Mouse (Mus musculus) lung, postnatal 4 days (tissue): ENCODE measurements around the gene Ptprg.

Source experiments
- DNase-seq, 2 experiments: peaks; one replicate each; pipeline ENCODE4 v3.0.0; 2021

Gene Ptprg

DNA sequence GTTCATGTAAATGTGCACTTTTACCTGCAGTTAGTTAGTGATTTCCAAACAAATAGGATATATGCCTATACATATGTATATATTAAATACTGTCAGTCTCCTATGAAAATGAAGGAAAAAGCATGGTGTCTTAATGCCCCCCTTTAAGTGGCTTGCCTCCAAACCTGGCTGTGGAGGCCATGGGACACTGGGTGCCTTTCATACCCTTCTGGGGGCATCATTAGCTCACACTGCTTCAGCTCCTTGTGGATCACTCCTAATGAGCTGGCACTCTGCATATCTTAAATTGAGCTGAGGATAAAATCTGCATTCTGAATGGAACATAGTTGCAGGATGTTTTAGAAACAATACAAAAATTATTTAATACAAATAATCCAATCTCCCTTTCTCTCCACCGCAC is 136.7 kb downstream of the Ptprg start:
- no peak for DNase-seq

DNA sequence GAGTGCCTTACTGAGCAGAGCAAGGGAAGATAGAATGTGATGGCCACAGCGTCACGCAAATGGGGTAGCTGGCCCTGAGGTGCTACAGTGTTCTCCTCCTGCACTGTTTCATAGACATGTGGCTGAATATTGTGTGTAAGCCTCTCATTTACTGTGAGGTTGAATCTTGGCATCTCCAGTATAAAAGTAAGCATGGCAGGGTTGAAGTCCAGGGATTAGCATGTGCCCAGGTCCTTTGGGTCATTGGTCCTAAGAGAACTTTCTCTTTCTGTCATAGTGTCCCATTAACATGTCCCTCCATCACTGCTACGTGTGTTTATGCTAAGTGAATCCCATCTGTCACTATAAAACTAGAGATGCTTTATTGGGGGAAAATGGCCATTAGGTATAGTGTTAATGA is 138.2 kb downstream of the Ptprg start:
- no peak for DNase-seq

DNA sequence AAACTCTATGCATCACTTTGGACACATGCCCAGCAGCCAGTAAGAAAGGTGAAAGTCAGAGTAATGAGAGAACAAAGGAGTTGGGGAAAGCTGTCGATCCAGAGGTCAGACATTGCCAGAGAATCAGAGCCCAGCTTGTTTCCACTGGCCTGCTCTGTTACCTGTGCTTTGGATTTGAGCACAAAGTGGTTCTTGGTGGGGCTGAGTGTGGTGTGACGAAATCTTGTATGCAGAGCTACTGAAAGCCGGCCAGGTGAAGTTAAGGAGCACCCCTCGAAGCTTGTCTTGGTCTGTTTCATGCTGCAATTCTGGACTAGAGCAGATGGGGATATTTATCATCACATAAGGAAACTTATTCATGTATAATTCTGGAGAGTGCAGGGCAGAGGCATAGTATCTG is 145.5 kb downstream of the Ptprg start:
- DNase-seq: peak in 1 of 2 experiments; percentile 30

DNA sequence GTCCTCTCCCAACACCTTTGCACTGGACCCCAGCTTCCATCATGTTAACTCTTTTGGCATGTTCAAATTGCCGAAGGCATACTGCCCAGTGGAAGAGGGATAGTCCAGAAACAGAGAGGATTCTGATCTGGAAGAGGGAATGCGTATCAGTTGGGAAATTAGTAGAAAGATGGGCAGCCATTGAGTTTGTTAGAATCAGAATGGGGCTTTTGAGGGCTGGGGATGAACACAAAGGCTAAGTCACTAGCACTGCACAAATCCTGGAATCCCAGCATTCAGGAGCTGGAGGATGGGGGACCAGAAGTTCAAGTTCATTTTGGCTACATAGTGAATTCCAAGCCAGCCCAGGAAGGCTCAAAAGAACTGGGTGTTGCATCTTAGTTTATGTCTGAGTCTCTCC is 146.3 kb downstream of the Ptprg start:
- DNase-seq: no peak

DNA sequence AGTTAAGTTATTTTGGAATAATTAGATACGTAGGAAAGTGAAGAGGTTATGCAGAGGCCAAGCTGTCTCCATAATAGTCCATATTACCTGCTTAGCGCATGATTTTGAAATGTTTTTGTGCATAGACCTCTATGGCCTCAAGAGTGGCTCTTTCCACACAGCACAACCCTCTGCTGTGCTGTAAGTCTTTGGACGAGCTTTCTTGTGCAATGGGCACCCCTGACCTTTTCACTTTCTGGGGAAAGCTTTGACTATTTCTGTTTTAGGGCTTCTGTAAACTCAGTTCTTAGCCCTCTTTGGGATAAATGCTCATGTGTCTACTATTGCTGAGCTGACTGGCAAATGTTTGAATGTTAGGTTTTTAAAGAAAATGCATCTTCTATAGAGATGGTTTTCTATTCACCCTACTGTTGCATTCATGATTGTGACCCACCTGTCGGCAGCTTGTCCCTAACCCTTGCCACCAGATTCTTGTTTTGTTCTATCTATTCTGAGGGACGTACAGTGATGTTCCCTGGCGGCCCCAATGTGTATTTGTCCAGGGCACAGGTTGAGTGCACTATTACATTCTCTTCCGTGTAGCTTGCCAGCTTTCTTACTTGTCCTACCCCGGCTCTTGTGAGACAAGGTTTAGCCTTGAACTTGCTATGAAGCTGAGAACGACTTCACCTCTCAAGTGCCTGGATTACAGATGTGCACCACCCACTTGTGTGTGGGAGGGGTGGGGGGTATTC is 148.4 kb downstream of the Ptprg start:
- DNase-seq: no peak

DNA sequence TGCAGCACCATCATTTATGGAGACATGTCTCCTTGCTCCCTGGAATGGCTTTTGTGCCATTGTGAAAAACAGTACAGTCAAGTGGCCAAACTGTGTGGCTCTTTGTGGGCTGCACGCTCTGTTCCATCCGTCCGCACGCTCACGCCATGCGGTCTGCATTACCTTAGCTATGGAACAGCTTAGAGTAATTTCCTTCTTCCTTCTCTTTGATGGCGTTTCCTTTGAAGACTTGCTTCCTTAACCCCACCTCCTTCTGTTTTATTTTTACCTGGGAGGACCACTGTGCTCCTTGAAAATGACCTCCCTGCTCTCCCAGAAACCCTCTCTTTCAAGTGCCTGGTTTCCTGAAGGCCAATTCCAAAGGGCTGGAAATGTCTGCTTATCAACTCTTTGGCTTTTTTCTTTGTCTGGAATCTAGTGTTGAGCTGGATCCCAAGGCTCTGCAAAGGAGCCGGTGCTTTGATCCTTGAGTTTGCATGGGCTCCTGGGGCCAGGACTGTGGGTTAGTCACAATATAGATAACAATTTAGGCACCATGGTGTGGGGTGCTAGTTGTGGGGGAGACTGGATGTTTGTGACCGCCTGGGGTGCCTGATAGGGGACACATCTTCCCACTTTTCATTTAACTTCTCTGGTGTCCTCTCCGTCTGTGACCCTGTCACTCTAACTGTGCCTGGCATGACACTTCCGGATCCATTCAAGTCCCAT is 149.6 kb downstream of the Ptprg start:
- DNase-seq: no peak

DNA sequence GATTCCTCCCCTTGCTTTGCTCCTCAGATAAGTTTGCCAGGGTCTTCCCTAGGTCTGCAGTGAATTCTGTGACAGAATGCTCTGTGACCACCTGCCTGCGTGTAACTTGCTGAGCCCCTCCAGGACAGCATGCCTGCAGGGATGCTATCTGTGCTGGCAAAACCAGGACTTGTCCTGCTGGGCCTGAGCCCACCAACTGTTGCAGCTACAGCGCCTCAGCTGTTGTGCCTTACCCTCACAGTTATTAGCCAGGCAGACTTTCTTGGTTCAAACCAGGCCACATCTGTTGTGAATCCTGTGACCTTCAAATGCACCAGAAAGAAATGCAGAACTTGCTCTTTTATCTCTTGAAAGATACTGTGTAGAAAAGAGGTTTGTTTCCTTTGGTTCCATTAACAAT is 151.5 kb downstream of the Ptprg start:
- DNase-seq: no peak

DNA sequence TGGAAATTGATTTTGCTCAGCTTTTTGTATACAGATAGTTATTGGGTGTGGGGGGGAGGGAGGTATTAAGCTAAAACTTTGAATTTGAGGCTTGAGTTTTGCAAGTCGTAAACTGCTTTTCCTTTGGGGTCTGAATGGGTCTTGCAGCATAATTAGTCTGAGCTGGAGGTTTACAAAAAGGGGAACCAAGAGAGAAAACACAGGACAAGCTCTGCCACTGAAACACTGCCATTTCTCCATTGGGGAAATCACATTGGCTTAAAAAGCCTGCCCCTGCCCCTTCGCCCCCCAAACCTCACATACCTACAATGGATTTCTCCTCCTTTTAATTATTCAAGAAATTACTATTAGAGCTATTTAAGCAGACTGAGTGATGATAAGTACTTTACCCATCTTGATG is 156.0 kb downstream of the Ptprg start:
- no peak for DNase-seq

DNA sequence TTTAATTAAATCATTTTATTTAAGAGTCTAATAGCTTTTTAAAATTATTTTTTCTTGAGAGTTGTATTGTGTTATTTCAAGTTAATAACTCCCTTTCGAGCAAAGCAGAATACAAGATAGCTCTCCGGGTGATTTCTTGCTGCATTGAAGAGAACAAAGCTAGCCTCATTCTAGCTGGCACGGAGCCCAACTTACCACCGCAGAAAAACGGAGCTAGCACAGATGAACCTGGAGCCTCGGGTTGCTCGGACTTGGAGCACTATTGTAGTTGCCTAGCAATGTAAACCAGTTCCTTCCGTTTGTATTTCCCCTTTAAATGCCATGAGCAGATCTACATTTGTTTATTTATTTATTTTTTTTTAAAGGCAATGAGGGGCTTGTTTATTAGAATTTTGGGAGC is 156.5 kb downstream of the Ptprg start:
- DNase-seq: peak in 1 of 2 experiments; percentile 21

DNA sequence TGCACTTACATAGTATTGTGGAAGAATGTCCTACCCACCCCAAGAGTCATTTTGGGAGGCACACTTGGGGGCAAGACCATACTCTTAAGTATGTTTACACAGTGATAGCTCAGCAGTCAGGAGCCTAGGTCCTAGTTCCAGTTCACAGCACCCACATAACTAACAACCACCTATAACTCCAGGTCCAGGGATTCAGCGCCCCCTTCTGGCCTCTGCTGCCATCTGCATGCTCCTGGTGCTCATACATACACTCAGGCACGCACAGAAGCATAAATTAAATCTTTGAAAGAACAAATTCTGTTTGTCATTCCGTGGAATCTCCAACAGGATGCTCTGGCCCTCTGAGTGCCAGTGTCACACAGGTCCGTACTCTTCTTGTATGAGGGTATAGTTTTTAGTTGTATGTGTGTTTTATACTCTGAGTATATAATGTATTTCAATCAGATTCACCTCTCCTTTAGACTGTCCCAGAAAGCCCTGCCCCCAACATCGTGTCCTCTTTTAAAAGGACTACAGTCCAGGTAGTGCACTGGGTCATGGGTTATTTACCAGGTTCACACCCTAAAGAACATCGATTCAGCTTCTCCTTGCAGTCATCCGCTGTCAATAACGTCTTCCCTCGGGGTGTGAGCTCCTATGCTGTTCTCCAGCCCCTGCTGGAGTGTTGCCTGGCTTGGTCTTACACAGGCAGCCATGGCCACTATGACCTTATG is 157.2 kb downstream of the Ptprg start:
- no peak for DNase-seq

DNA sequence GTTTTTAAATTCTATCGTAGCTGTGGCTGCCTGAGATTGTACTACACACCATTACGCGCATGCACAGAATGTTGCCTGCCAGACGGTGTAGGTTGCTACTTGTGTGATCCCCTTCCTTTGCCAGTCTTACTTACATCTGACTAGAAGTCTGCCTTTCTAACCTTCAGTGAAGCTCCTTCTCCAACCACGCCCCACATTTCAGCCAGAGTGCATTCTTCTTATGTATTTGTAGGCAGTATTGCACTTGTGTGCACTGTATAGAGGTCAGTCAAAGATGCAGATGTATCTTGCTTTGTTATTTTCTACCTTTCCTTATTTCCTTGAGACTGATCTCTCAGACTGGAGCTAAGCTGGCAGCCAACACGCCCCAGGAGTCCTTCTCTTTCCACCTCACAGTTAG is 158.8 kb downstream of the Ptprg start:
- DNase-seq: no peak

DNA sequence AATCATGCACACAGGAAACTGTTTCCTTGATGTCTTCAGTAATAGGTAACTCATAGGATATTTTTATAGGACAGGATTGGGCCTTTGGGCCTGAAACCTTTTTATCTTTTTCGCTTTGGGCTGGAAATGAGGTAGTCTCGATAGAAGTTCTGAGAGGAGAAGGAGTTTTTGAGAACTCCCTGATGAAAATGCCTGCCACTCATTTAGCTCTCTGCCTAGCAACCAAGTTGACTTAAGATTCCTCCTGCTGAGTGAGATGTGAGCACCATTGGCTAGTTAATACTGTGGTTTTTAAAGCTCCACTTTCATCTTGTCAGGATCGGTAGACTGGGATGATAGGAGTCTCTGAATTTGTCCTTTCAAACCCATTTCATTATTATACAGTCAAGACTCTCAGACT is 162.9 kb downstream of the Ptprg start:
- no peak for DNase-seq

DNA sequence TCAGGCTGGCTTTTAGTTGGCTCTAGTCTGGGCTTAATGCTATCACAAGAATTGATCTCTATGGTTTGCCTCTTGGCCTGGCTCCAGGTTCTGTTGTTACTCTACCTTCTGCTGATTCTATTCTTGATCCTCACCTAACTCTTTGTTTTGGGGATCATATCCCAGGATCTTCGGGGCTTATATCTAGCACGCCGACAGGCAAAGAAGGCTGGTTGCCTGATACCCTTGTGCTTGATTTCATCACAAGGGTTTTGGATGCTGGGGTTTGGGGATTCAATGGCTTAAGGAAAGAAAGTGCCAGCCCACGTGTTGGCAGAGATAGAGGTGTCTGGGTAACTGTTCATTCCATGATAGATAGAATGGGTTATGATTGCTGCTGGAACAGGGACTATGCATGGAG is 164.9 kb downstream of the Ptprg start:
- no peak for DNase-seq

DNA sequence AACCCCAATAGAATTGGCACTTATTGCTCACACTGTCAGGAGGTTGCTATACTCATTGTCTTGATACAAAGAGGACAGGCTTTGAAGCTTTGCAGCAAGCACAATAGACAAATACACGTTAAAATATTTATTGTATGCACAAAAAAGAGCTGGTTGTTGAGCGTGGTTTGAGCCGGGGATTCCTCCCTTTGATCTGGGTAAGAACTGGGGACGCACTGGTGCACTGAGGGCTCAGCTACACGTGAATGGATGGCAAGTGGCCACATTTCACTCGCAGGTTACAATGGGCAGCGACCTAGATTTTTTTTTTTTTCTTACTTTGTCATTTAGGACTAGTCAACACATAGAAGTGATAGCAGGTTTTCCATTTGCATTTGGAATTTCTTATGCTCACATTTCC is 165.9 kb downstream of the Ptprg start:
- no peak for DNase-seq

DNA sequence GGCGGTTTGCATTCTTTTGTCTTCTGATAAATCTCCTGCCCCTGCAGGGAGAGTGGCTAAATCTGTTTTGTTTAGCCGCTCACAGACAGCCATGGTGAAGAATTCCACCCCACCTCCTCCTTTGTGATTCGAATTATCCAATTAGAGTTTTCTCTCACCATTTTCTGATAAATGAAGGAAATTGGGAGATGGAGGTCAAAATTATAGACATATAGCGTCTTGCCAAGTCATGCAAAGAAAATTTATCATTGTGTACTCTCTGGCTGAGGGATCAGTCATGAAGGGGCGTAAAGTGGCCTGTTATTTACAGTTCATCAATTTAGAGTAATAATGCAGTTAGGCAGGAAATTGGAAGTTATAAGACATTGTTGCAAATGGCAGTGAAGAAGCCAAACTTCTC is 168.8 kb downstream of the Ptprg start:
- DNase-seq: no peak

DNA sequence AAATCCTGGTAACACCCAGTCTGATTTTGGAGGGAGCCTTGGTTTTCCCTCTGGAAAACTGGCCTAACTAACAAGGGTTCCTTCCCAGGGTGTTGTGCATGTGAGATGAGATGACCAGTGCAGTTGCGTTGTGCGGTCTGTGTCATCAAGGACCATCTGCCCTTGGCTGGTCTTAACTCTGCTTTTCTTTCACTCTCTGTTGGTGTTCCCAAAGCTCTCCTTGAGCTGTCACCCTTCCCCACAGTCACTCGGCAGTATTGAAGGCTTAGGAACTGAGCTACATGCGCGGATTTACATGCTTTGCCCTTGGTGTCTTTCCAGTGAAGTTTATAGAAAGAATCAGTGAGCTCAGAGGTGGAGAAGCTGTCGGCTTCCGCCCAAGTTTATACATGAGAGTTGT is 170.5 kb downstream of the Ptprg start:
- DNase-seq: no peak

DNA sequence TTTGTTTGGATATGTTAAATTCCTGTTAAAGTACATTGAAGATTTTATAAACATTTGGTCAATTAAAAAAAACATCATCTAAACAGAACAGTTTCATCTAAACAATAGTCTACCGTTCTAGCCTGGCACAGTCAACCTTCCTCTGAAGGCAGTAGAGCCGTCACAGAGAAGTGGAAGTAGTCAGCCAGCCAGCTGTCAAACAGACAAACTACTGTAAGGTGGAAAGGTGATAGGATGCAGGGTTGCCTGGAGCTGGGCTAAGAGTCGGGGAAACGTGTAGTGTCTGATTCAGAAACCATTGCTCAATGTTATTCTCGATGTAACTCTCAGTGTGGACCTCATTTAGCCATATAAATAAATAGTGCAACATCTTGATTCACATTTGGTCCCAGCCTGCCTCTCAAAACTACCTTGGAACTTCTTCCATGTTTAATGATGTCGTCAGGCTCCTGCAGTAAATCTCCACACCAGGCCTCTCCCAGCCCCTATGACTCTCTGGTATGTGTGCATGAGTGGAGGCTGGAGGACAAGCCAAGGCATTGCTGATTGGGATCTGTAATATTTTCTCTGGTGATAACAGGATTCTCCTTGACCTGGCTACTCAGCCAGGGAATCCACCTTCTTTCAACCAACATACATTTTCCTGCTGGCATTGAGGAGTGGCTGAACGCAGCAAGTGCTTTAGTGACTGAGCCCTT is 178.0 kb downstream of the Ptprg start:
- DNase-seq: peak in 1 of 2 experiments; percentile 24

DNA sequence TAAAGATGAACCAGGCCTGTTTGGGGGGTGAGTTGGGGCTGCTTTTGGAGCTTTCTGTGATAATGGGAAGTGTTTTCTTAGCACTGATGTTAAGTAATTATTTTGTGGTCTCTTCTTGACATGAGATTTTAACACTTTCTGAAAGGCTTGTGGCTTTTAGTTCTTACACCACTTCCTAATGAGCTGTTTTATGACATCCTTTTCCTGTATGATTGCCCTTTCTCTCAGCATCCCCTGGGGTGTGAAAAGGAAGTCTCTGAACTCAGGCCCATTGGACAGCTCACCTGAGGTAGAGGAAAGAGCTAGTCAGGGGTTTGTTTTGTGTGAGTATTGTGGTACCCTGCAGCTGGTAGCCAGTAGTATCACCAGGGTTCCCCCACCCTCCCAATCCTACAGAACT is 179.0 kb downstream of the Ptprg start:
- DNase-seq: no peak

DNA sequence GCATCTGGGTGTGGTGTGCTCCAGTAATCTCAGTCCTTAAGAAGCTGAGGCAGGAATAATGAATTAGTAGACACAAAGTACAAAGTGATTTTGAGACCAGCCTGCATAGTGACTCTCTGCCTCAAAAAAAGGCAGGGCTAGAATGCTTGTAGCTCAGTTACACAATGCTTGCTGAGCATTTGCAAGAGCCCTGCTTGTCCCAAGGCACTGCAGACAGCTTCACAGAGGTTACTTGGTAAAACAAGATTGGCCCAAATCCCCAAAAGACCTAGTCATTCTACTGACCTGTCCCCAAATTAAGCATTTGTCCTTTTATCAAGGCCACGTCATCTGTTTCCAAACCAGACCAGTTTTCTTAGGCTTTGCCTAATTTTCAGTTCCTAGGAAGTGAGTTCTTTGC is 190.4 kb downstream of the Ptprg start:
- no peak for DNase-seq

DNA sequence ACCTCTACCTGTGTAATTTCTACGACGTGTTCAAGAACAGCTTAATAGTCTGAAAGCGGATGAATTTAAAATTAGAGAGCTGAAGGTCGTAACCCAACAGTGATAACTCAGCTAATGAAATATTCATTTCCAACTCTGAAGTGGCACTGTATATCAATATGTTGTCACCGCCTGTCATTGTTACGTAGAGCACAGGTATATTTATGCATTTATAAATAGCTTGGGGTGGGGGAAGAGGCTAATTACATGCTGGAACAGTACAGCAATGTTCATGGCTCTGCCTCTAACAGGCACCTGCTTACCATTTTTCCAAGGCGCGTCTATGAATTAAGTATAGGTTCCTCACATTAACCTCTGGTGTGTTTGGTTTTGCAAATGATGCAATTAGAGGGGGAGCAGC is 199.3 kb downstream of the Ptprg start:
- DNase-seq: no peak

DNA sequence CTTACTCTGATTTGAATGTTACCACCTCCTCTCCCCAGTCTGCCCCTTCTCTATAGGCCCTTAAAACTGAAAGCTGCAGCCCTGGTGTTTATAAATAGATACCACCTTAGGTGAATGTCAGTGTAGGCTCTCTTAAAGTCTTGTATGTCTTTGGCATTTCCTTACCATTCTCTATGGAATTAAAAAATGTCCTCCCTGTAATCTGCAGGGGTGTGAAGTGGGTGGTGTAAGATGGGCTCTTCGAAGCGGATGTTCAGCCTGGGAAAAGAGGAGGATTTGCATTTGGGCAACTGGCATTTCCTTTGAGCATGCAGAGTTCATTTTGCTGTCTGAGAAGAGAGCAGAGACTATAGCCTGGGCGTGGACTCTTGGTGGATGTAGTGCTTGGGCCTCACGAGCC is 201.3 kb downstream of the Ptprg start:
- DNase-seq: no peak

DNA sequence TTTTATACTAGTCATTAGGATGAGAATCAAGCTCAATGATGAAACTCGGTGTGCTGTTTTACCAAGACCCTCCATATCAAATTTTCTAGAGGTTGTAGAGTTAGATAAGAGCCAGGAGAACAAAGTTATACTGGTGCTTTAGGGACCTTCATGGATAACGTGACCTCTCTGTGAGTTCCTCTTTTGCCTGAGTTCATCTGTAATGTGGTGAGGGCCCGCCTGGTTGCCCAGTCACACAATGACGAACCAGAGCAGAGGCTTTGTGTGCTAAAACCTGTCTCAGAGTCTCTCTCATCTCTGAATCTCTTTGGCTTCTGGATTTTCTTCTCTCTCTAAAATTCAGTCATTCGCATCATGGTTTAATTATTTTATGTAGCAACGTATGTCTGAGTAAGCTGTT is 204.9 kb downstream of the Ptprg start:
- no peak for DNase-seq

DNA sequence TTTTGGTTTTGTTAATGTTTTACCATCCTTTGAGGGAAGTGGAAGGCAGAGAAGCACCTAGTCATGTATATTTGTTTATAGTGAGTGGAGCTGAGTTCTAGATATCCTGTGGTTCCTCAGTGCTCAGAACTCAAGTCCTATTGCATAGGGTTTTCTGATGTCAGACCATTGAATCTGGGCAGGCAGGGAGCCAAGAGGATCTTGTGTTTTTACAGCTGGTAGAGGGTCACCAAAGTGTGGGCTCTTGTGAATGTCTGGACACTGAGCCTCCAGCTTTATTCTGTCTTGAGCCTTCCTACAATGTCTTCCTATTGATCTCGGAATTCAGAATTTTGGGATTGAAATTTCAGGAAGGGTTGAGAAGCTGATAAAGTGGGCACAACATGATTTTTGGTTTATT is 206.0 kb downstream of the Ptprg start:
- DNase-seq: no peak

DNA sequence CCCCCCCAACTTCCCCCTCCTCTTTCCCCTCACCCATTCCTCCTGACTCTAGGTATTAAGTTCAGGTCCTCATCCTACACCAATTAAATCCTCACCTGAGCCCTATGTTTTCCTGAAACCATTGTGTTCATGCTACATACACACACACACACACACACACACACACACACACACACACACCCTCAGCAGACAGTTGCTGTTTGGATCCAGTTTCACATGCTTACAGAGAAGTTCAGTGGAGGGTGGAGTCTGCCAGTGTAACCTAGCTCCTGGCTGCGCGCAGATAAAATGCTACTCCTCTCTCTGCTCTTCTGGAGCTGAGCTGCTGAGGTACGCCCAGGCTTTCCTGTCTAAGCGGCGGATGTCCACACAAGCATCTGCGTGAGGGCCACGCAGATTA is 209.7 kb downstream of the Ptprg start:
- no peak for DNase-seq
